Mouse (Mus musculus) CH12.LX (cell line): ENCODE measurements around the gene Osbp2.
A peak's percentile ranks its signal among the peaks of the same experiment; 100 is the strongest.

Experiments used
- CTCF ChIP-seq, 2 experiments: IDR thresholded peaks in 1 of 2; conservative IDR thresholded peaks in 1 of 2; 2 replicates each; pipeline ENCODE4 v1.5.1; 2011 to 2012; ENCODE audit warnings: low read depth in 2 of 2, low read length in 2 of 2, improper control_type of control experiment in 1 of 2, inconsistent platforms in 1 of 2, mild to moderate bottlenecking in 1 of 2, moderate library complexity in 1 of 2
- E2F4 ChIP-seq: IDR thresholded peaks from 2 replicates; pipeline ENCODE4 v1.6.1; 2011; ENCODE audit warnings: low read depth, low read length, improper control_type of control experiment; ENCODE audit not compliant: insufficient replicate concordance
- MAX ChIP-seq: IDR thresholded peaks from 2 replicates; pipeline ENCODE4 v1.6.1; 2011; ENCODE audit warnings: low read length, improper control_type of control experiment
- POLR2A ChIP-seq: IDR thresholded peaks from 2 replicates; pipeline ENCODE4 v1.6.1; 2011; ENCODE audit warnings: low read depth, mild to moderate bottlenecking, improper control_type of control experiment, low read length
- POLR2AphosphoS2 ChIP-seq: IDR thresholded peaks from 2 replicates; pipeline ENCODE4 v1.6.1; 2011; ENCODE audit warnings: low read depth, low read length, improper control_type of control experiment

- no peak; the same call in 1 of the 2 replicates for TF ChIP-seq MAX
- peak in 1 of 2 experiments; percentile 4; a peak in 1 of 4 replicates for TF ChIP-seq CTCF (conservative IDR thresholded peaks at IDR 0.05 in 1 of 2, IDR thresholded peaks at IDR 0.05 in 1 of 2; ENCODE audit: low read depth in 2 of 2, low read length in 2 of 2)
- no peak for TF ChIP-seq POLR2AphosphoS2
- TF ChIP-seq E2F4: no peak
- no peak for TF ChIP-seq POLR2A
Observed at GRCm38 (mm10) chr11:3910513-3911310, 47.0 kb upstream of the Osbp2 start.
